Mouse (Mus musculus): ENCODE results near the gene Sh3d21. TPM values are rescaled to one million over a fixed set of nuclear protein-coding genes. Genes with fewer than 3 reads are reported as not detected.

Gene Sh3d21
- total and polyA plus RNA-seq, 3 experiments = 0.31 to 1.3 TPM; not detected in 1

DNA sequence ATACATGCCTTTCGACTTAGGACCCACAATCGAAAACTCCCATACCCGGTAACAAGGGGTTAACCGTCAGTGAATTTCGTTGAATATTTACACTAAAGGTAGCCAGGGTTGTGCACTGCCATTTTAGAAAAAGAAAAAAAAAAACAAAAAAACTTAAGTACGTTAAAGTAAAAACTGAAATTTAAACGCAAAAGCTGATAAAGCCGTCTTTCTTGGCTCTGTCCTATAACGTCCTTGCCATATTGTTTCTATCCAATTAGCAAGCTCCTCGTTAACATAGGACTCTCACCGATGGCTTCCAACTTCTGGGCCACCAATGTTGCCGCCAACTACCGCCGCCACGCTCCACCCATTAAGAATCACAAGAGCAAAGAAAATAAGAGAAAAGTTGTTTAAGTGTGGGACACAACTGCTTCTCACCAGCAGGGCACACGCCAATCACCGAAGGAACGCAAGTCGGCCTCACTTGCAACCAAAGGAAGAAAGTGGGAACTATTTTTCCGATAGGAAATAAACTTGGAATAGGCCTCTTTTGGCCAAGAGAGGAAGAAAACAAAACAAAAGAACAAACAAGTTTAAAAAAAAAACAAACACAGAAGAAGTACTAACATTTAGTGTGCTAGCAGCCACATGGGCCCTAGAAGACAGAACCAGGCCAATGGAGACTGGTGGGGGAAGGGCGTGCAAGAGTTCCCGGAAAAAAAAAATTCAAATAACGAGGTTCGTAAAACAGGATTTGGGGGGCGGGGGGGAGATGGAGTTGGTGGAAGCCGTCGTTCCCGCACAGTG lies 38.4 kb upstream of the Sh3d21 start (continued):
- no peak for TF ChIP-seq ZKSCAN1 (IDR thresholded peaks at IDR 0.05; ENCODE audit: low read depth, low read length)
- TF ChIP-seq EP300 (IDR thresholded peaks at IDR 0.05; ENCODE audit: low read depth in 1 of 2, low read length in 2 of 2) = no peak; a peak in 1 of 4 replicates
- TF ChIP-seq HCFC1 (IDR thresholded peaks at IDR 0.05; ENCODE audit: low read depth, low read length) = no peak; the same call in 1 of the 2 replicates
- no peak for TF ChIP-seq TAL1 (IDR thresholded peaks at IDR 0.05; ENCODE audit: low read length)
- TF ChIP-seq POLR2AphosphoS5 (IDR thresholded peaks at IDR 0.05; ENCODE audit: borderline replicate concordance, low read depth, low read length) = no peak
- no peak for TF ChIP-seq NELFE (IDR thresholded peaks at IDR 0.05; ENCODE audit: low read depth, low read length)
- TF ChIP-seq MAX (IDR thresholded peaks at IDR 0.05; ENCODE audit: low read length) = no peak
- TF ChIP-seq CHD1 (IDR thresholded peaks at IDR 0.05; ENCODE audit: low read depth, low read length) = peak; percentile 97
- no peak for TF ChIP-seq ETS1 (IDR thresholded peaks at IDR 0.05; ENCODE audit: low read depth, low read length)
- no peak for TF ChIP-seq ELF1 (IDR thresholded peaks at IDR 0.05; ENCODE audit: low read depth, low read length)
- TF ChIP-seq ZMIZ1 (IDR thresholded peaks at IDR 0.05; ENCODE audit: low read depth, low read length) = 0 out of 2 replicates have a peak, but pooled peaks have one; percentile 10
- TF ChIP-seq USF1 (IDR thresholded peaks at IDR 0.05; ENCODE audit: low read depth, low read length) = no peak
- peak; percentile 51 for TF ChIP-seq MXI1 (IDR thresholded peaks at IDR 0.05; ENCODE audit: low read depth, low read length)
- TF ChIP-seq POLR2A (IDR thresholded peaks at IDR 0.05; ENCODE audit: control insufficient read depth in 1 of 2, insufficient read depth in 1 of 2, low read depth in 1 of 2, low read length in 2 of 2, poor library complexity in 1 of 2) = peak; percentile 30 to 56; a peak in 2 of 4 replicates
- no peak for TF ChIP-seq NRF1 (IDR thresholded peaks at IDR 0.05; ENCODE audit: insufficient read depth, low read depth, low read length, poor library complexity, severe bottlenecking)
- TF ChIP-seq MAZ (IDR thresholded peaks at IDR 0.05; ENCODE audit: low read depth, low read length) = no peak
- TF ChIP-seq TBP (IDR thresholded peaks at IDR 0.05; ENCODE audit: low read depth, low read length) = peak; percentile 62; the same call in 1 of the 2 replicates

DNA sequence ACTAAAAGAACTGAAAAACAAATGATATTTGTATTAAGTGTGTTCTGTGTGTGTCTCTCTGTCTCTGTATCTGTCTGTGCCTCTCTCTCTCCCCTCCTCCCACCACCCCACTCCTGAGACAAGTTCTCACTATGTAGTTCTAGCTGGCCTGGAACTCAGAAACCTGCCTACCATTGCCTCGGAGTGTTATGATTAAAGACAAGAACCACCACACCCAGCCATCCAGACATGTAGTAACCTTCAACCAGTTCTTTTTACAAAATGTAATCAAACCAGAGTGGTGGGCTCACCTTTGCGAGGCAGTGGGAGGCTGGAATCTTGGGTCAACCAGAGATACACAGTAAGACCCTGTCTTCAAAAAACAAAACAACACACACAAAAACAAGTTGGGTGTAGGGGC lies 37.4 kb upstream of the Sh3d21 start:
- Histone ChIP-seq H3K27ac (ENCODE audit: control insufficient read depth, low read depth, low read length) (peak overlapping the region; percentile 98), H3K27me3 (ENCODE audit: control insufficient read depth in 1 of 2, insufficient read depth in 2 of 2, low read length in 2 of 2) (no peaks in the 10 kb centered on the region), H3K36me3 (ENCODE audit: control insufficient read depth in 1 of 2, insufficient read depth in 2 of 2, low read length in 2 of 2) (peaks cover 25 to 41% of the 10 kb centered on the region in 2 experiments), H3K79me2 (ENCODE audit: control insufficient read depth, insufficient read depth, low read length, poor library complexity) (peaks cover 65% of the 10 kb centered on the region), H3K9me3 (replicated peaks; ENCODE audit: insufficient read depth, low read length) (no peaks in the 10 kb centered on the region), H3K4me3 (ENCODE audit: control insufficient read depth in 1 of 2, insufficient read depth in 1 of 2, low read depth in 2 of 2, low read length in 2 of 2) (peak overlapping the region; percentile 90 to 95), H3K9ac (ENCODE audit: control insufficient read depth, low read depth, low read length, poor library complexity, severe bottlenecking) (peak overlapping the region; percentile 93), H3K4me1 (ENCODE audit: control insufficient read depth in 1 of 2, insufficient read depth in 2 of 2, low read length in 2 of 2) (peaks cover 15 to 28% of the 10 kb centered on the region in 2 experiments)
- DNase-seq (ENCODE audit: low read depth, low spot score) = no peak
- no peak for TF ChIP-seq CHD1 (IDR thresholded peaks at IDR 0.05; ENCODE audit: low read depth, low read length)
- no peak for TF ChIP-seq EP300 (IDR thresholded peaks at IDR 0.05; ENCODE audit: low read depth in 1 of 2, low read length in 2 of 2)
- no peak for TF ChIP-seq RCOR1 (IDR thresholded peaks at IDR 0.05; ENCODE audit: low read depth, low read length)
- no peak for TF ChIP-seq POLR2AphosphoS5 (IDR thresholded peaks at IDR 0.05; ENCODE audit: borderline replicate concordance, low read depth, low read length)
- no peak for TF ChIP-seq SIN3A (IDR thresholded peaks at IDR 0.05; ENCODE audit: low read length)
- TF ChIP-seq ETS1 (IDR thresholded peaks at IDR 0.05; ENCODE audit: low read depth, low read length) = no peak
- TF ChIP-seq ZNF384 (IDR thresholded peaks at IDR 0.05; ENCODE audit: low read depth, low read length) = no peak
- TF ChIP-seq JUND (IDR thresholded peaks at IDR 0.05; ENCODE audit: low read depth, low read length) = no peak
- no peak for TF ChIP-seq GABPA (IDR thresholded peaks at IDR 0.05; ENCODE audit: low read depth, low read length)
- TF ChIP-seq MYB (IDR thresholded peaks at IDR 0.05; ENCODE audit: low read depth, low read length) = no peak
- TF ChIP-seq MAZ (IDR thresholded peaks at IDR 0.05; ENCODE audit: low read depth, low read length) = no peak
- TF ChIP-seq USF1 (IDR thresholded peaks at IDR 0.05; ENCODE audit: low read depth, low read length) = no peak
- no peak for TF ChIP-seq MAX (IDR thresholded peaks at IDR 0.05; ENCODE audit: low read length)
- TF ChIP-seq ZMIZ1 (IDR thresholded peaks at IDR 0.05; ENCODE audit: low read depth, low read length) = no peak
- no peak for TF ChIP-seq BHLHE40 (IDR thresholded peaks at IDR 0.05; ENCODE audit: borderline replicate concordance, low read depth, low read length)
- TF ChIP-seq HCFC1 (IDR thresholded peaks at IDR 0.05; ENCODE audit: low read depth, low read length) = no peak
- TF ChIP-seq MEF2A (IDR thresholded peaks at IDR 0.05; ENCODE audit: extremely low read depth, insufficient replicate concordance, low read depth, low read length, poor library complexity, severe bottlenecking) = no peak
- no peak for TF ChIP-seq POLR2A (IDR thresholded peaks at IDR 0.05; ENCODE audit: control insufficient read depth in 1 of 2, insufficient read depth in 1 of 2, low read depth in 1 of 2, low read length in 2 of 2, poor library complexity in 1 of 2)
